Mouse (Mus musculus) limb, embryonic 10.5 days (tissue): Measurements from ENCODE around the gene Sfmbt2. TPM values are rescaled to one million over a fixed set of nuclear protein-coding genes. Genes with fewer than 3 reads are reported as not detected.

Source experiments
- DNase-seq: peaks from one replicate; pipeline ENCODE4 v3.0.0-alpha.2; 2017; ENCODE audit warnings: low spot score
- H3K27ac ChIP-seq: fragments of 300-500 bp; sonication (generic); 2 replicates; pipeline ENCODE4 v1.5.1; 2016; ENCODE audit warnings: mild to moderate bottlenecking
- H3K27me3 ChIP-seq: fragments of 300-500 bp; sonication (generic); 2 replicates; pipeline ENCODE4 v1.6.1; 2016; ENCODE audit warnings: low read depth, mild to moderate bottlenecking; ENCODE audit not compliant: poor library complexity, severe bottlenecking
- H3K36me3 ChIP-seq: fragments of 300-500 bp; sonication (generic); 2 replicates; pipeline ENCODE4 v1.6.1; 2016; ENCODE audit warnings: mild to moderate bottlenecking, moderate library complexity
- H3K4me1 ChIP-seq: fragments of 300-500 bp; sonication (generic); 2 replicates; pipeline ENCODE4 v1.6.1; 2016
- H3K4me3 ChIP-seq: fragments of 300-500 bp; sonication (generic); 2 replicates; pipeline ENCODE4 v1.5.1; 2016; ENCODE audit warnings: mild to moderate bottlenecking, moderate library complexity
- H3K9me3 ChIP-seq: fragments of 300-500 bp; sonication (generic); replicated peaks from 2 replicates; pipeline ENCODE4 v1.6.1; 2016; ENCODE audit warnings: mild to moderate bottlenecking
- WGBS: fragments of 180-500 bp; shearing (Covaris S2); methylation state at CpG from one replicate; pipeline ENCODE4 v1.1.7; 2016; 5-methylcytosine and 5-hydroxymethylcytosine counted together
- polyA plus RNA-seq: library from polyadenylated mRNA; unstranded; fragments of >200 nt; fragmentation: Nextera tagmentation; extraction: Ambion mirVana; gene quantifications from 2 replicates; pipeline ENCODE4 v1.2.1, GENCODE M21; 2016

The Sfmbt2 gene
- polyA plus RNA-seq, 1 experiment from 2014 or later: 1.1 TPM

- Histone ChIP-seq H3K9me3 (no peaks in the 10 kb centered on the region), H3K27ac (no peak overlapping the region), H3K27me3 (peaks cover 89% of the 10 kb centered on the region), H3K36me3 (no peaks in the 10 kb centered on the region), H3K4me3 (peak overlapping the region; percentile 64), H3K4me1 (peaks cover 32% of the 10 kb centered on the region)
- peak; percentile 42 for DNase-seq
- WGBS: under 1% methylated on average over 30 of the region's 30 CpGs
Observed at GRCm38 (mm10) chr2:10373508-10374206, 3.3 kb downstream of the Sfmbt2 start.

GRCm38 (mm10) chr2:10374207-10375023, 4.1 kb downstream of the Sfmbt2 start:
- peak overlapping the region; percentile 64 for H3K4me3 ChIP-seq
- under 1% methylated on average over 34 of the region's 34 CpGs for WGBS
- no peaks in the 10 kb centered on the region for H3K36me3 ChIP-seq
- peaks cover 32% of the 10 kb centered on the region for H3K4me1 ChIP-seq
- H3K9me3 ChIP-seq: no peaks in the 10 kb centered on the region
- H3K27ac ChIP-seq: no peak overlapping the region
- peaks cover 81% of the 10 kb centered on the region for H3K27me3 ChIP-seq
- peak; percentile 76 for DNase-seq

GRCm38 (mm10) chr2:10375024-10375372, 4.7 kb downstream of the Sfmbt2 start:
- Histone ChIP-seq H3K4me1 (peaks cover 32% of the 10 kb centered on the region), H3K27ac (no peak overlapping the region), H3K27me3 (peaks cover 75% of the 10 kb centered on the region), H3K9me3 (no peaks in the 10 kb centered on the region), H3K4me3 (peak overlapping the region; percentile 64), H3K36me3 (no peaks in the 10 kb centered on the region)
- peak; percentile 60 for DNase-seq
- under 1% methylated on average over 22 of the region's 22 CpGs for WGBS

GRCm38 (mm10) chr2:10389988-10390387, 19.7 kb downstream of the Sfmbt2 start:
- Histone ChIP-seq H3K9me3 (no peaks in the 10 kb centered on the region), H3K36me3 (no peaks in the 10 kb centered on the region), H3K27ac (no peak overlapping the region), H3K4me1 (no peaks in the 10 kb centered on the region), H3K4me3 (no peak overlapping the region), H3K27me3 (no peaks in the 10 kb centered on the region)
- DNase-seq: no peak
- 85% methylated on average over 4 of the region's 4 CpGs for WGBS

GRCm38 (mm10) chr2:10390791-10391190, 20.5 kb downstream of the Sfmbt2 start:
- WGBS: 24% methylated on average over 7 of the region's 7 CpGs
- DNase-seq: no peak

GRCm38 (mm10) chr2:10395143-10395542, 24.8 kb downstream of the Sfmbt2 start:
- DNase-seq: no peak
- Histone ChIP-seq H3K27me3 (no peaks in the 10 kb centered on the region), H3K36me3 (no peaks in the 10 kb centered on the region), H3K9me3 (no peaks in the 10 kb centered on the region), H3K27ac (no peak overlapping the region), H3K4me1 (no peaks in the 10 kb centered on the region), H3K4me3 (no peak overlapping the region)
- WGBS: 97% methylated on average over 11 of the region's 11 CpGs

More at GRCm38 (mm10) chr2:10390791-10391190, 20.5 kb downstream of the Sfmbt2 start:
- Histone ChIP-seq H3K27ac (no peak overlapping the region), H3K4me1 (no peaks in the 10 kb centered on the region), H3K27me3 (no peaks in the 10 kb centered on the region), H3K9me3 (no peaks in the 10 kb centered on the region), H3K36me3 (no peaks in the 10 kb centered on the region), H3K4me3 (no peak overlapping the region)

- Histone ChIP-seq H3K27me3 (no peaks in the 10 kb centered on the region), H3K4me3 (no peak overlapping the region), H3K4me1 (no peaks in the 10 kb centered on the region), H3K9me3 (no peaks in the 10 kb centered on the region), H3K27ac (no peak overlapping the region), H3K36me3 (no peaks in the 10 kb centered on the region)
- 67% methylated on average over 9 of the region's 9 CpGs for WGBS
- no peak for DNase-seq
Observed at GRCm38 (mm10) chr2:10397790-10398189, 27.5 kb downstream of the Sfmbt2 start.

GRCm38 (mm10) chr2:10406151-10406550, 35.8 kb downstream of the Sfmbt2 start:
- Histone ChIP-seq H3K9me3 (no peaks in the 10 kb centered on the region), H3K4me3 (no peak overlapping the region), H3K36me3 (no peaks in the 10 kb centered on the region), H3K4me1 (no peaks in the 10 kb centered on the region), H3K27ac (no peak overlapping the region), H3K27me3 (no peaks in the 10 kb centered on the region)
- DNase-seq: no peak
- 91% methylated on average over 2 of the region's 2 CpGs for WGBS

- no peaks in the 10 kb centered on the region for H3K4me1 ChIP-seq
- no peak overlapping the region for H3K27ac ChIP-seq
- no peaks in the 10 kb centered on the region for H3K27me3 ChIP-seq
- no peaks in the 10 kb centered on the region for H3K9me3 ChIP-seq
- no peak for DNase-seq
- no peaks in the 10 kb centered on the region for H3K36me3 ChIP-seq
- H3K4me3 ChIP-seq: no peak overlapping the region
- WGBS: 85% methylated on average over 13 of the region's 13 CpGs
Observed at GRCm38 (mm10) chr2:10409422-10409821, 39.1 kb downstream of the Sfmbt2 start.

- Histone ChIP-seq H3K9me3 (no peaks in the 10 kb centered on the region), H3K27ac (no peak overlapping the region), H3K4me3 (no peak overlapping the region), H3K27me3 (no peaks in the 10 kb centered on the region), H3K36me3 (no peaks in the 10 kb centered on the region), H3K4me1 (no peaks in the 10 kb centered on the region)
- WGBS: 97% methylated on average over 5 of the region's 5 CpGs
- DNase-seq: no peak
Observed at GRCm38 (mm10) chr2:10410069-10410468, 39.8 kb downstream of the Sfmbt2 start.

- Histone ChIP-seq H3K27me3 (no peaks in the 10 kb centered on the region), H3K4me3 (no peak overlapping the region), H3K36me3 (no peaks in the 10 kb centered on the region), H3K9me3 (no peaks in the 10 kb centered on the region), H3K27ac (no peak overlapping the region), H3K4me1 (no peaks in the 10 kb centered on the region)
- DNase-seq: no peak
- 81% methylated on average over 6 of the region's 6 CpGs for WGBS
Observed at GRCm38 (mm10) chr2:10420944-10421420, 50.7 kb downstream of the Sfmbt2 start.

GRCm38 (mm10) chr2:10437290-10437689, 67.0 kb downstream of the Sfmbt2 start:
- Histone ChIP-seq H3K27ac (no peak overlapping the region), H3K36me3 (no peaks in the 10 kb centered on the region), H3K4me1 (no peaks in the 10 kb centered on the region), H3K4me3 (no peak overlapping the region), H3K9me3 (no peaks in the 10 kb centered on the region), H3K27me3 (peaks cover 20% of the 10 kb centered on the region; the same call in 1 of the 2 replicates)
- 73% methylated on average over 9 of the region's 9 CpGs for whole genome bisulfite sequencing
- DNase-seq: no peak

DNA sequence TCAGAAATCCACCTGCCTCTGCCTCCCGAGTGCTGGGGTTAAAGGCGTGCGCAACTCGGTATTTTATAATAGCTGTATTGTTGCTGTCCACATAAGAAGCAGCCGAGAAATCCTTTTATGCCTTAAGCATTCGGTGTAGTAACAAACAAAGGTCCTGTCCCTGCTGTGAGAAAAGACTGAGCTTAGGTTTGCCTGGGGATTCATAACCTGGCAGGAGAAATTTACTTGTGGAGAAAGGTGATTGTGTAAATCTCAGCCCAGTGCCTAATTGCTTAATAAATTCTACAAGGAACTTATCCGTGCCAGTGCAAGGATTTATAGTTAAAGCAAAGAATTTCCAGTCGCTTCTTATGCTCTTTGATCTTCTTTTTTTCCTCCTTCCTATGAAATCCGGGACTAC, 71.5 kb downstream of the Sfmbt2 start:
- no peak overlapping the region for H3K27ac ChIP-seq
- no peak for DNase-seq
- 0 out of 2 replicates have a peak, but pooled peaks cover 8% of the 10 kb centered on the region for H3K4me1 ChIP-seq
- H3K27me3 ChIP-seq: peaks cover 28% of the 10 kb centered on the region; the same call in 1 of the 2 replicates
- WGBS: 82% methylated on average over 9 of the region's 9 CpGs
- H3K36me3 ChIP-seq: no peaks in the 10 kb centered on the region
- H3K4me3 ChIP-seq: no peak overlapping the region
- no peaks in the 10 kb centered on the region for H3K9me3 ChIP-seq
